Mouse (Mus musculus): ENCODE measurements at regions not wholly inside any gene's neighbourhood (a gene's known extent, or its start where the extent isn't known, plus 50 kb on each side); places are given as distances from the start of the nearest gene placed in this dataset.

- no peak for TF ChIP-seq MAFK (IDR thresholded peaks at IDR 0.05; ENCODE audit: borderline replicate concordance, low read depth, low read length)
- peak; percentile 79 for TF ChIP-seq SMC3 (IDR thresholded peaks at IDR 0.05; ENCODE audit: low read depth, low read length)
- TF ChIP-seq MXI1 (IDR thresholded peaks at IDR 0.05; ENCODE audit: low read depth, low read length), result no peak
- no peak for TF ChIP-seq POLR2A (IDR thresholded peaks at IDR 0.05; ENCODE audit: control insufficient read depth in 1 of 2, insufficient read depth in 1 of 2, low read depth in 1 of 2, low read length in 2 of 2, poor library complexity in 1 of 2)
- TF ChIP-seq MAZ (IDR thresholded peaks at IDR 0.05; ENCODE audit: low read depth, low read length), result no peak
- no peak for TF ChIP-seq ETS1 (IDR thresholded peaks at IDR 0.05; ENCODE audit: low read depth, low read length)
- TF ChIP-seq CTCF (IDR thresholded peaks at IDR 0.05 in 2 of 3, conservative IDR thresholded peaks at IDR 0.05 in 1 of 3; ENCODE audit: control insufficient read depth in 1 of 3, insufficient read depth in 1 of 3, low read depth in 2 of 3, low read length in 3 of 3, poor library complexity in 1 of 3, severe bottlenecking in 1 of 3), result peak; percentile 43 to 73 (median 68)
- no peak for TF ChIP-seq SIN3A (IDR thresholded peaks at IDR 0.05; ENCODE audit: low read length)
Measured at GRCm38 (mm10) chr6:78899952-78900351, 431.3 kb upstream of the Reg3g start.

Data from MEL (cell line).